Mouse (Mus musculus): ENCODE measurements around the gene Slc9a5.

GRCm38 (mm10) chr8:105338992-105339391 lies 9.7 kb upstream of the Slc9a5 start:
- TF ChIP-seq CTCF (IDR thresholded peaks at IDR 0.05; ENCODE audit: control insufficient read depth, insufficient read depth, insufficient replicate concordance, low read depth, low read length) (no peak), POLR2A (IDR thresholded peaks at IDR 0.05; ENCODE audit: control insufficient read depth, low read depth, low read length) (no peak)
